Mouse (Mus musculus) heart, adult 10 weeks (tissue): Measurements from ENCODE around the gene Trim21. TPM values are rescaled to one million over a fixed set of nuclear protein-coding genes. Genes with fewer than 3 reads are reported as not detected.

Source experiments
- polyA plus RNA-seq: library from polyadenylated mRNA; stranded (reverse); fragments of 350-450 nt; fragmentation: Illumina TruSeq; extraction: RNeasy Lipid Tissue Mini Kit (QIAGEN cat#74804); gene quantifications from one replicate; pipeline ENCODE4 v1.2.3, GENCODE M21; 2014; ENCODE audit warnings: low read depth, low replicate concordance

The Trim21 gene
- polyA plus RNA-seq = 6.7 TPM

GRCm38 (mm10) chr7:102564999-102565997 is at the start of gene Trim21:
Trim21 (minus strand) TSS chr7:102565486.

GRCm38 (mm10) chr7:102597378-102598031 is 32.2 kb upstream of the Trim21 start, which contains the start of gene Olfr552:
Olfr552 (plus strand) TSS chr7:102597770.

GRCm38 (mm10) chr7:102591786-102592185 is 26.5 kb upstream of the Trim21 start, which contains the start of gene Olfr551:
Olfr551 (minus strand) TSS chr7:102591886.

GRCm38 (mm10) chr7:102571142-102571541 is 5.9 kb upstream of the Trim21 start, which contains the start of gene Olfr550:
Olfr550 (plus strand) TSS chr7:102571442.

GRCm38 (mm10) chr7:102549570-102549969 is 15.7 kb downstream of the Trim21 start, which contains the start of gene Olfr549:
Olfr549 (plus strand) TSS chr7:102549870.

GRCm38 (mm10) chr7:102540596-102540995 is 24.7 kb downstream of the Trim21 start, which contains the start of gene Olfr548-ps1:
Olfr548-ps1 (plus strand) TSS chr7:102540896.

GRCm38 (mm10) chr7:102534449-102534848 is 30.8 kb downstream of the Trim21 start, which contains the start of gene Olfr547:
Olfr547 (plus strand) TSS chr7:102534749.

Other genes starting within 250 kb of the Trim21 start
- 12.9 TPM for gene Rrm1, start 123.8 kb downstream of the Trim21 start, polyA plus RNA-seq
- gene Olfr543, start 83.8 kb downstream of the Trim21 start, polyA plus RNA-seq = not detected
- not detected for gene Olfr544, start 77.2 kb downstream of the Trim21 start, polyA plus RNA-seq
- gene Olfr545, start 65.9 kb downstream of the Trim21 start, polyA plus RNA-seq = not detected
- not detected for gene Olfr547, start 30.7 kb downstream of the Trim21 start, polyA plus RNA-seq
- gene Olfr548-ps1, start 24.6 kb downstream of the Trim21 start, polyA plus RNA-seq = not detected
- gene Olfr549, start 15.6 kb downstream of the Trim21 start, polyA plus RNA-seq = not detected
- gene Olfr550, start 6.0 kb upstream of the Trim21 start, polyA plus RNA-seq = not detected
- not detected for gene Olfr551, start 26.4 kb upstream of the Trim21 start, polyA plus RNA-seq
- gene Olfr552, start 32.3 kb upstream of the Trim21 start, polyA plus RNA-seq = not detected
- not detected for gene Olfr553, start 52.7 kb upstream of the Trim21 start, polyA plus RNA-seq
- not detected for gene Olfr554, start 72.9 kb upstream of the Trim21 start, polyA plus RNA-seq
- gene Olfr555, start 93.3 kb upstream of the Trim21 start, polyA plus RNA-seq = not detected
- not detected for gene Olfr556, start 99.4 kb upstream of the Trim21 start, polyA plus RNA-seq
- 23.3 TPM for gene Trim68, start 121.8 kb upstream of the Trim21 start, polyA plus RNA-seq
- not detected for gene Olfr557, start 130.4 kb upstream of the Trim21 start, polyA plus RNA-seq
- gene Olfr558, start 136.7 kb upstream of the Trim21 start, polyA plus RNA-seq = 6.0 TPM
- gene Olfr33, start 153.6 kb upstream of the Trim21 start, polyA plus RNA-seq = not detected
- gene Olfr559, start 162.0 kb upstream of the Trim21 start, polyA plus RNA-seq = not detected
- gene Olfr560, start 193.9 kb upstream of the Trim21 start, polyA plus RNA-seq = 0.39 TPM
- gene Olfr78, start 194.0 kb upstream of the Trim21 start, polyA plus RNA-seq = 3.1 TPM
- not detected for gene Olfr561, start 205.7 kb upstream of the Trim21 start, polyA plus RNA-seq
- not detected for gene Olfr564, start 238.0 kb upstream of the Trim21 start, polyA plus RNA-seq